Mouse (Mus musculus) kidney, adult 2 months (tissue): ENCODE measurements around the gene Recql5.

Experiments used
- CTCF ChIP-seq: fragments of 200-500 bp; conservative IDR thresholded peaks from 2 replicates; pipeline ENCODE4 v1.5.1; 2011; ENCODE audit warnings: low read depth, mild to moderate bottlenecking, control low read depth, low read length, moderate library complexity, mixed read lengths; ENCODE audit not compliant: insufficient read depth, insufficient read length
- POLR2A ChIP-seq: fragments of 200-500 bp; IDR thresholded peaks from one replicate; pipeline ENCODE4 v1.6.1; 2011; ENCODE audit warnings: low read depth, low read length, control low read depth

DNA sequence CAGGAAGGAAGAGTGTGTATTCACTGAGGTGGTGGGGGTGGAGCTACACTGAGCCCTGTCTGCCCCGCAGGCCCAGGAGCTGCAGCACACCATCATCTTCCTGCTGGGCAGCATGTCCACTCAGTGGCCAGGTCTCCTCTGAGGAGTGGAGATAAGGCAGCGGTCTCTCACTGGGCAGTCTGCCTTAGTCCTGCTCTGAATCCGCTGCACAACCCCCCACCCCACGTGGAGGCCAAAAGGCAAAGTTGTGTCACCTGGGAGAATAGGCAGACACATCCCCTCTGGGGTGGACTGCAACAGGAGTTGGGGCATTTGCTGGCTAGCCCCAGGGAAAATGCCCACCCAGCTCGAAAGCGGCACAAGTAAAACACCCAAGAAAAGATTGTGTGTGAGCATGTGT, 41.1 kb downstream of the Recql5 start:
- no peak for TF ChIP-seq POLR2A
- no peak for TF ChIP-seq CTCF
